Mouse (Mus musculus): Measurements from ENCODE around the gene Psmd9. TPM values are rescaled to one million over a fixed set of nuclear protein-coding genes. Genes with fewer than 3 reads are reported as not detected.
A peak's percentile ranks its signal among the peaks of the same experiment; 100 is the strongest.

Gene Psmd9
- polyA plus RNA-seq, 1 experiment: 27.1 TPM

GRCm38 (mm10) chr5:123148073-123148722, 21.0 kb upstream of the Psmd9 start:
- Histone ChIP-seq H3K4me1 (ENCODE audit: control insufficient read depth, insufficient read depth, low read length) (peaks cover 3% of the 10 kb centered on the region; the same call in 1 of the 2 replicates), H3K4me3 (ENCODE audit: insufficient read depth, low read length) (no peak overlapping the region), H3K27ac (ENCODE audit: insufficient read depth, low read length) (no peak overlapping the region)
- no peak for TF ChIP-seq CTCF (IDR thresholded peaks at IDR 0.05; ENCODE audit: extremely low read depth, insufficient read depth, low read length)
- TF ChIP-seq POLR2A (IDR thresholded peaks at IDR 0.05; ENCODE audit: extremely low read depth, insufficient read depth, low read length): no peak

DNA sequence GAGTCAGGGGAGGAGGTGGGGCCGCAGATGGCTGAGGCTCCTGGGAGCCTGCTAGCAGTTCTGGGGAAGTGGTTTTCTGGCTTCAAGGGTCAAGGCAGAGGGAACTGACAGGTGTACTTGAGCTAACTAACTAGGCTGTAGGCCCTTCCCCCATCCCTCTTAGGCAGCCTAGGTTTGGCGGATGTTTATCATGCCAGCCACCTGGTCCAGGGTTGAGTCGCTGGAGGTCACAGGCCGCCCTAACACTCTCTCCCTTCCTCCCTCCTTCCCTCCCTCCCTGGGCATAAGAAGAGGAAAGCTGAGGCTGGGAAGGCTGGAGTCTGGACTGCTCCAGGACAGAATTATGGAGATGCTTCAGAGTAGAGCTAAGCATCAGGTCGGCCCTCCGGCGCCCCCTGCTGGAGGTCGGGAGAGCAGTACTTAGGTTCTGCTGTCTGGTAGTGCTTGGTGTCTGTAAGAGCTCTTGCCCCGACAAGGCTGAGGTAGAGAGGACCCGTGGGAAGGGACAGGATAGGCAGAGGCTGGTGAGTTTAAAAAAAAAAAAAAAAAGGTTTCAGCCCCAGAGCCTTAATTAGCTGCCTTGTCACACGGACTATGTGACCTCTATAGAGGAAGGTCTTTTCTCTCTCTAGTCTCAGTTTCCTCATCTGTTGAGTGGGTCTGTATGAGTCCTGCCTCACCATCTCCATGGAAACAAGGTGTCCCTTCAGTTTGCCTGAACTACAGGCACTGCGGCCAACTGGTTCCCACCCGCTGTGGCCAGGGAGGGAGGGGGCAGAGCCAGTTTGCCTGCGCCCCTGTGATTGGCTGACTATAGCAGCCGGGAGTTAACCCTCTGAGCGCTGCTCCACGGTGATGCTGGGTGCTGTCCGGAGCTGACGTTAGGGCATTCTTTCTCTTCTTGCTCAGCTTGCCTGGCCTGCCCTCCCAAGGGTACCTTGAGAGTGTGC, 19.5 kb upstream of the Psmd9 start:
- peaks cover 3% of the 10 kb centered on the region; the same call in 1 of the 2 replicates for H3K4me1 ChIP-seq (ENCODE audit: control insufficient read depth, insufficient read depth, low read length)
- TF ChIP-seq CTCF (IDR thresholded peaks at IDR 0.05; ENCODE audit: extremely low read depth, insufficient read depth, low read length) (peak; percentile 84), POLR2A (IDR thresholded peaks at IDR 0.05; ENCODE audit: extremely low read depth, insufficient read depth, low read length) (no peak)
- H3K27ac ChIP-seq (ENCODE audit: insufficient read depth, low read length): no peak overlapping the region

DNA sequence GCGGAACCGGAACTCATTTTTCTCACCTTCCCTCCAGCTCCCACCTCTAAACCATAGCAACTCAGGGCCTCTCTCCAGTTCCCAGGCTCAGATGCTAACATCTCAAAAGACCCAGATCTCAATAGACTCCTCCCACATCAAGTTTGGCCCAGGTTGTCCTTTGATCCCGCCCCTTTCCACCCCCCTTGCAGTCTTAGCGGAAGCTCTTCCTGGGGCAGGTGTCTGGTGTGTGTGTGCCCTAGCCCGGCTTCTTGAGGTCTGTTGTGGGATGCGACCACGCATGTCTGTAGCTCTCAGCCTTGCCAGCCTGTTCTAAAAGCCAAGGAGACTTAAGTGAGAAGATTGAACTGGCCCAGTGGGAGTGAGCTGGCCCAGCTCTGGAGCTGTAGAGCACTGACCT, 18.6 kb upstream of the Psmd9 start:
- Histone ChIP-seq H3K4me3 (ENCODE audit: insufficient read depth, low read length) (peak overlapping the region; percentile 34), H3K27ac (ENCODE audit: insufficient read depth, low read length) (no peak overlapping the region)

More for the DNA sequence above, 19.5 kb upstream of the Psmd9 start:
- peak overlapping the region; percentile 34 for H3K4me3 ChIP-seq (ENCODE audit: insufficient read depth, low read length)

DNA sequence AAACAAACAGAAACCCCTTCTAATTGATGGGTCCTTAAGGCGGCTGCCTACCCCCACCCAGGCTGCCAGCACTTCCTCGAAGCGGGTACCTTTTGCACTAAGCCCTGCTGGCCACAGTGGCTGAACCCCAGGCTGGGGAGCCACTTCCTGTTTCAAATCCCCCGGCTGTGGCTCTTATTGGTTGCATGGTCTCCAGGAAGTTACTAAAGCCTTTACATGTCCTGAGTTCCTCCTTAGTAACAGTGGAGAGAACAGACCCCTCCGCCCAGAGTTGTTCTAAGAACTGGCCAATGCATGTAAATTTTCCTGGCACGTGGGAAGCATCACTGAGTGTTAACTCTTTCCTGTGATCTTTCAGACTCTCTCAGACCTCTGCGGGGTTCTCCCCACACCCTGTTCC, 18.1 kb upstream of the Psmd9 start:
- peak overlapping the region; percentile 34; the same call in 1 of the 2 replicates for H3K4me3 ChIP-seq (ENCODE audit: insufficient read depth, low read length)
- H3K27ac ChIP-seq (ENCODE audit: insufficient read depth, low read length): no peak overlapping the region
- TF ChIP-seq POLR2A (IDR thresholded peaks at IDR 0.05; ENCODE audit: extremely low read depth, insufficient read depth, low read length): no peak
- no peak for TF ChIP-seq CTCF (IDR thresholded peaks at IDR 0.05; ENCODE audit: extremely low read depth, insufficient read depth, low read length)
- H3K4me1 ChIP-seq (ENCODE audit: control insufficient read depth, insufficient read depth, low read length): peaks cover 3% of the 10 kb centered on the region; the same call in 1 of the 2 replicates

More for the DNA sequence above, 18.6 kb upstream of the Psmd9 start:
- TF ChIP-seq CTCF (IDR thresholded peaks at IDR 0.05; ENCODE audit: extremely low read depth, insufficient read depth, low read length): no peak
- TF ChIP-seq POLR2A (IDR thresholded peaks at IDR 0.05; ENCODE audit: extremely low read depth, insufficient read depth, low read length): no peak
- H3K4me1 ChIP-seq (ENCODE audit: control insufficient read depth, insufficient read depth, low read length): peaks cover 3% of the 10 kb centered on the region; the same call in 1 of the 2 replicates

- no peak for TF ChIP-seq POLR2A (IDR thresholded peaks at IDR 0.05; ENCODE audit: extremely low read depth, insufficient read depth, low read length)
- H3K4me3 ChIP-seq (ENCODE audit: insufficient read depth, low read length): no peak overlapping the region
- no peak overlapping the region for H3K27ac ChIP-seq (ENCODE audit: insufficient read depth, low read length)
- H3K4me1 ChIP-seq (ENCODE audit: control insufficient read depth, insufficient read depth, low read length): peaks cover 3% of the 10 kb centered on the region; the same call in 1 of the 2 replicates
Observed at GRCm38 (mm10) chr5:123151707-123152362, 17.4 kb upstream of the Psmd9 start.

DNA sequence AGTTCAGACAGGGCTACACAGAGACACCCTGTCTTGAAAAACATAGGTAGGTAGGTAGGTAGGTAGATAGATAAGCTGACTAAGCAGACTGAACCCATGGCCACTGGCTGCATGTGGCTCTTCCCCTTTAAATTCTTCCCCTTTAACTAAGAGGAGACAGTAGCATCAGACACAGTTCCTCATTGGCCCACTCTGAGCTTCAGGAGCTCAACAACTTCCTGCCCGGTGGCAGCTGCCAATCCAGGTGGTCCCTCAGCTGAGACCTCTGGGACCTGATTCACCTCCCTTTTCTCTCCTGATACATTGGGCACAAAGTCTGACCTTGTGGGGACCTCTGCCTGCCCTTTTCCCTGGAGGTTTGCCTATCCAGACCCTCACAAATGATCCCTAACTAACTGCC, 16.3 kb upstream of the Psmd9 start:
- Histone ChIP-seq H3K4me1 (ENCODE audit: control insufficient read depth, insufficient read depth, low read length) (peaks cover 3% of the 10 kb centered on the region; the same call in 1 of the 2 replicates), H3K27ac (ENCODE audit: insufficient read depth, low read length) (no peak overlapping the region), H3K4me3 (ENCODE audit: insufficient read depth, low read length) (no peak overlapping the region)
- TF ChIP-seq POLR2A (IDR thresholded peaks at IDR 0.05; ENCODE audit: extremely low read depth, insufficient read depth, low read length) (no peak), CTCF (IDR thresholded peaks at IDR 0.05; ENCODE audit: extremely low read depth, insufficient read depth, low read length) (no peak)

GRCm38 (mm10) chr5:123155425-123155824, 13.8 kb upstream of the Psmd9 start:
- H3K4me3 ChIP-seq (ENCODE audit: insufficient read depth, low read length): no peak overlapping the region
- H3K4me1 ChIP-seq (ENCODE audit: control insufficient read depth, insufficient read depth, low read length): peaks cover 3% of the 10 kb centered on the region; the same call in 1 of the 2 replicates
- TF ChIP-seq POLR2A (IDR thresholded peaks at IDR 0.05; ENCODE audit: extremely low read depth, insufficient read depth, low read length) (no peak), CTCF (IDR thresholded peaks at IDR 0.05; ENCODE audit: extremely low read depth, insufficient read depth, low read length) (peak; percentile 81)
- H3K27ac ChIP-seq (ENCODE audit: insufficient read depth, low read length): no peak overlapping the region

DNA sequence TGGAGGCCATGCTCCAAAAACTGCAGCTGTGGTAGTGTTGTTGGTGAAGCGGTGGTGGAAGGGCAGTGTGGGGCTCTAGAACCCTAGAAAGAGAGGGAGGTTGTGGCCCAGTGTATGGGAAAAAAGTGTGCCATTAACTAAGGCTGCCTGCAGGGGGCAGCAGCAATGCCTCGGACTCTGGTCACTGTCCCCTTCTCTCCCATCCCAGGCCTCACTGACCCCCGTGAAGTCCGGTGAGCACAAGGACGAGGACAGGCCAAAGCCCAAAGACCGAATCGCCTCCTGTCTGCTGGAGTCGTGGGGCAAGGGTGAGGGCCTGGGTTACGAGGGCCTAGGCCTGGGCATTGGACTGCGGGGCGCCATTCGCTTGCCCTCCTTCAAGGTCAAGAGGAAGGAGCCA, 12.4 kb upstream of the Psmd9 start:
- H3K27ac ChIP-seq (ENCODE audit: insufficient read depth, low read length): no peak overlapping the region
- TF ChIP-seq CTCF (IDR thresholded peaks at IDR 0.05; ENCODE audit: extremely low read depth, insufficient read depth, low read length): peak; percentile 36; the same call in 1 of the 2 replicates
- TF ChIP-seq POLR2A (IDR thresholded peaks at IDR 0.05; ENCODE audit: extremely low read depth, insufficient read depth, low read length): no peak
- H3K4me1 ChIP-seq (ENCODE audit: control insufficient read depth, insufficient read depth, low read length): no peaks in the 10 kb centered on the region
- H3K4me3 ChIP-seq (ENCODE audit: insufficient read depth, low read length): no peak overlapping the region

DNA sequence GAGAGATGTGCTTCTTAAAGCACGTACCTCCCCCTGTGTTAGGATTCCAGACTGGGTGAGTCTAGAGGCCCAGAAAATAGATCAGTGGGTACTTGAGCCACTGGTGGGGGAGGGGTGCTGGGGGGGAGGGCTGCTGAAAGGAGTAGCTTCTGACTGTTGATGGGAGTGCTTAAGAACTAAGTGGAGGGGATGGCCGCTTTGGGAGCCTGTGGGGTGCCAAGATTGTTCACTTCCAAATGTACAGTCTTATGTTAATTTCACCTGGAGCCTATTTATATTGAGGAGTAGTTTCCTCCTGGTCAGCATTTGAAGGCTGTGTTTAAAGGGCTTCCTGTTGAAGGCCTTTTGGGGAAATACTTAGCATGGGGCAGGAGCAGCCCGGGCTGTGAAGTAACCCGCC, 11.2 kb upstream of the Psmd9 start:
- Histone ChIP-seq H3K27ac (ENCODE audit: insufficient read depth, low read length) (no peak overlapping the region), H3K4me3 (ENCODE audit: insufficient read depth, low read length) (no peak overlapping the region), H3K4me1 (ENCODE audit: control insufficient read depth, insufficient read depth, low read length) (no peaks in the 10 kb centered on the region)
- TF ChIP-seq POLR2A (IDR thresholded peaks at IDR 0.05; ENCODE audit: extremely low read depth, insufficient read depth, low read length): no peak
- no peak for TF ChIP-seq CTCF (IDR thresholded peaks at IDR 0.05; ENCODE audit: extremely low read depth, insufficient read depth, low read length)

Measured in cortical plate, adult 2 months (tissue).